Mouse (Mus musculus): Measurements from ENCODE around the gene Col6a3.

Col6a3 gene

DNA sequence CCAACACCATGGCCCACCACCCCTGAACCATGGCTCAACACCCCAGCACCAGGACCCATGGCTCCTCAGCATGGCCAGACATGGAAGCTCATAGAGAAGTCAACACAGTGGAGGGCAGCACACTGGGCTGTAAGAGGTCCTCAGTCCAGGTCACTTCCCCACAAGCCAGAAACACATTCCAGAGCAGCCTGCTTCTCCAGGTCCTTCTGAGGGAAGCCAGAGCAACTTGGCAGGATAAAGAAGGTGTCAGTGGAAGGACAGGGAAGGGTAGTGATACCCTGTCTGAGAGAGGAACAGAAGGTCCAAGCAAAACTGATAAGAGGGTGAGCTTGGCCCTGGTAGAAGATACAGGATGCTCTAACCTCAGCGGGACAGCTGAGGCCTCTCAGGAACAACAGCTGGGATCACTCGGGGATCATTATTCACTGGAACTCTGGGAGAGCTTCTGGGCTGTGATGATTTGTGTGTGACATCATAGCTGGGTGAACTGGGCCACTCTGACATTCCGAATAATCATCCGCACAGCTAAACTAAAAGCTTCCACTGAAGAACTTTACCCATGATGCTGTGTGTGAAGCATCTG, 85.6 kb downstream of the Col6a3 start:
- no peak for TF ChIP-seq GATA4 (IDR thresholded peaks at IDR 0.05; ENCODE audit: insufficient replicate concordance, low read length)

GRCm38 (mm10) chr1:90753869-90754563, 89.8 kb downstream of the Col6a3 start:
- TF ChIP-seq GATA4 (IDR thresholded peaks at IDR 0.05; ENCODE audit: insufficient replicate concordance, low read length), result no peak

GRCm38 (mm10) chr1:90751221-90751620, 92.5 kb downstream of the Col6a3 start:
- no peak for TF ChIP-seq GATA4 (IDR thresholded peaks at IDR 0.05; ENCODE audit: insufficient replicate concordance, low read length)

DNA sequence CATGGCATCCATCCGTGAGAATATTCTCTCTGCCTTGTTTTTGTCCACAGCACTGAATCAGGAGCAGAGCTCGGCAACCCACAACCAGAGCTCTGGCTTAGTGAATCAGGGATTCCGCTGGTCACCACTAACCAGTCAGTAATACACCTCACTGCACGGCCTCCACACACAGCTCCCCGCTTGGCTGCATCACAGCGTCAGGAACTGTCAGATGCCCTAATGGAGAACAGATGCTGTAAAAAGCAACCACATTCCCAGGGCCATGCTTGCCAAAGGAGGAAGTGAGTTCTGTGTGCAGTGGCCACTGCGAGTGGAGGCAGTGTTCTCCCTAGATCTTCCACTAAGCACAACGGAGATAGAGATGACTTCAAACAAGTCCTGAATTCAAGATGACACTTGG, 93.6 kb downstream of the Col6a3 start:
- no peak for TF ChIP-seq GATA4 (IDR thresholded peaks at IDR 0.05; ENCODE audit: insufficient replicate concordance, low read length)

DNA sequence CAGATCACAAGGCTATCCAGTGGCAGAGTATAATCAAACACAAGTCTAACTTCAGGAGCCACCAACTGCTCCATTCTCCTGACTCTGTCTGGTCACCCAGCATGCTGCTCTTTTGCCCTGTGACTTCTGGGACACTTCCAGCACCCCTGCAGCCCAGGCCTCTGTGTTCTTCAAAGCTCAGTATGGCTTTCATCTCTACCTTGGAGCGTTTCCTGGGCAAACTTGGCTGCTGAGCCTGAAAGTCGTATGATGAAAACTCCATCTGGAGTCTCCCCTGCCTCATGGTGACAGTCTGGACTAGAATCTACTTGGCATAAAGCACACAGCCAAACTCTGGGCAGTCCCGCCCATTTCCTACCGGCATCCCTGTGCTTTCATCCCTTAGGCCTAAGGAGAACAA, 95.2 kb downstream of the Col6a3 start:
- TF ChIP-seq GATA4 (IDR thresholded peaks at IDR 0.05; ENCODE audit: insufficient replicate concordance, low read length), result no peak

DNA sequence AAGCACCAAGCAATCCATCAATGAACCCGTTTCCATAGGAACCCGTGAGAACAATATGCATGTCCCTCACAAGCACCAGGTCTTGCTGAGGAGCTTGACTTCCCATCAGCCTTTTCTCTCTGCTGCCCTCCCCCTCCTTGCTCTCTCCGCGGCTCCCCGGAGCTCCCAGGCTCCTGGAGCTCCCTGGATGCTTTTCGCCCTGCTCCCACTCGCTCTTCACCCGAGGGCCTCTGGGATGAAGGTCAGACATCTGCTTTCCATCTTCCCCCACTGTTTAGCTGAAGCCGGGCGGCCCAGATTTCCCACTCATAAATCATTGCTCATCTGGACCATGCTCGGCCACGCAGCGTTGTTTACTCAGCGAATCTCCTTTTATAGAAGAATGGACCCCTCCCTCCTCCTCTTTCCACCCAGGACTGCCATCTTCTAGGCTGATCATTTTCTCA, 99.8 kb downstream of the Col6a3 start:
- TF ChIP-seq GATA4 (IDR thresholded peaks at IDR 0.05; ENCODE audit: insufficient replicate concordance, low read length), result no peak

GRCm38 (mm10) chr1:90743445-90743844, 100.3 kb downstream of the Col6a3 start:
- no peak for TF ChIP-seq GATA4 (IDR thresholded peaks at IDR 0.05; ENCODE audit: insufficient replicate concordance, low read length)

DNA sequence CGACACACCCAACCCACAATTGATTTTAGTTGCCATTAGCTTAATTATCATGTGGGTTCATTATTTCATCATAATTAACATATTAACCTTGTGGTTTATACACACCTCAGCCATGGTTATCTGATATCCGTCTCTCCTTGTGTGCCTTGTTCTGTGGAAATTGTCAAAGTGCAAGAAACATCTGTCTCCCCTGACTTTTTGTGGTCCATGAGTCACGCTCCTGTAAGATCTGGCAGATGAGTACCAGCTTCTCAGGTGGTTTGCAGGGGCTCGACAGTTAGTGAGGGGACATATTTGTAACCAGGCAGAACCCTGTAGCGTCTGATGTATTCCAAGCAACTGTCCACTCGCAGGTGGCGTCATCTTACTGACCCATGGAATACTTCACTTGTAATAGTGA, 101.1 kb downstream of the Col6a3 start:
- TF ChIP-seq GATA4 (IDR thresholded peaks at IDR 0.05; ENCODE audit: insufficient replicate concordance, low read length), result no peak

DNA sequence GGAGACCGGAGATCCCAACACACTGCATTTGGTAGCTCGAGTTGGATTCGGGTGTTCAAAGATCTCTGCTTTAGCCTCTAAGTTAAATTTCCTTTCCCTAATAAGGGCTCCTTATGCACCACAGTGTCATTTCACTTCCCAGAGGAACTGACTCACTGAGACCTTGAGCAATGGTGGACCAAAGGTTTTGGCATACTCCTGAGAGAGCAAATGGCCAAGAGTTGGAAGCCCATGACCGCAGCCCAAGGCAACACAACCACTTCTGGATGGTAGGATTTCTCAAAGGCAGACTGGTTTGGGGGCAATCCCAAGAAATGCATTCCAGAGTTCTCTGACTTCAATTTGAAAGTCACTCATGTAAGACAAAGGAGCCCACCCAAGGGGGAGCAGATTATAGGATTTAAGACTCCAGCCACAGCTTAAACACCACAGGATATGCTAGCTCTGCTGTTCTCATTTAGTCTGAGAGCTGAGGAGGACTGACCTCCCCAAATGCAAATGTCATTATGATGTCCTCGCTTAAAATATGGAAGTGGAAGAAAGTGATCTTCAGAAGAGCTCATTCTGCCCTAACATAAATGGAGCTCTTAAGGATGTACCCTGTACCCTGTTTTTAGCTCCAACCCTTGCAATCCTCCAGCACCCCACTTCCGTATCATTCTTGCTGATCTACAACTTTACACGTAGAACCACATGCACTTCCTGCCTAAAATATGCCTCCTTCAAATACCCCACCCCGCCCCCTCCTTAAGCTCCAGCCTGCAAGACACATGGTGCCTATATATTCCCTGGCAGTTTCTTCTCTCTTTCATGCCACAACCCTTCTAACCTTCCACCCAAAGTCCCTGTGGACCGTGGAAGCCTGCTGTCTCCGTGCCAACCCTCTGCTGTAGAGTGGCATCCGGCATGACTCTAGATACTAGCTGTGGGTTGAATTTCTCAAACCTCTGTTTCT, 103.3 kb downstream of the Col6a3 start:
- no peak for TF ChIP-seq GATA4 (IDR thresholded peaks at IDR 0.05; ENCODE audit: insufficient replicate concordance, low read length)

DNA sequence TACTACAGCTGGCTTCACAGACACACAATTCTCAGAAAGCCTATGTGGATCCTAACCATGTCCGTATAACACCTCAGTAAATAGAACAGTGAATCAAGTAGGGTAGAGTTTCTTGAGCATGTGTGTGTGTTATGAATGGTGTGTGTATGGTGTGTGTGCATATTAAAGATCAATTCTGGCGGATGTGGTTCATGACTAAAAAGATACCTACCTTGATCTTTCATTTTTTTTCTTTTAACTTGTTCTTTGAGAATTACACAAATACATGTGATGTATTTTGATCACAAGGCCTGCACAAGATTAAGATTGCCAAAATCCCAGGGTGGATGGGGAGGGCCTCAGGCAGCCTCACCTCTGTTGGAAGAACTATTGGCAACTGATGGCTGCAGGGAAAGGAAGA, 104.9 kb downstream of the Col6a3 start:
- TF ChIP-seq GATA4 (IDR thresholded peaks at IDR 0.05; ENCODE audit: insufficient replicate concordance, low read length), result no peak

DNA sequence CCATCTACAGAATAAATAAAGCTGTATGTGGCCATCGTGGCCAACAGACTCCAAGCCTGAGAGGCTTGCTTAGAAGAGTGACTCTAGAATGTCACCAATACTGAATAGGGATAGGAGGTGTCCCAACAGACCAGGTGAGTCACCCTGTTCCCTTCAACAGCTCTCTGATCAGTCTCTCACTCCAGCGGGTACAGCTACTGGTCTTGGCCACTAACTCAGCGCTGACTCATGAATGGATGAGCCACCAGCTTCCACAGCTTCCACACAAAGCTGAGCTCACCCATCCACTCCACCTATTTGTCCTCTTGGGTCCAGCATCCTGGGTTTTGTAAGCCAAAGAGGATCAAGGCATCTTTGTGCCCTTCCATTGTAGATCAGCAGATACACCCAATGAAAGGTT, 114.3 kb downstream of the Col6a3 start:
- no peak for TF ChIP-seq GATA4 (IDR thresholded peaks at IDR 0.05; ENCODE audit: insufficient replicate concordance, low read length)

GRCm38 (mm10) chr1:90723754-90724153, 120.0 kb downstream of the Col6a3 start:
- no peak for TF ChIP-seq GATA4 (IDR thresholded peaks at IDR 0.05; ENCODE audit: insufficient replicate concordance, low read length)

GRCm38 (mm10) chr1:90723325-90723724, 120.4 kb downstream of the Col6a3 start:
- TF ChIP-seq GATA4 (IDR thresholded peaks at IDR 0.05; ENCODE audit: insufficient replicate concordance, low read length), result no peak

DNA sequence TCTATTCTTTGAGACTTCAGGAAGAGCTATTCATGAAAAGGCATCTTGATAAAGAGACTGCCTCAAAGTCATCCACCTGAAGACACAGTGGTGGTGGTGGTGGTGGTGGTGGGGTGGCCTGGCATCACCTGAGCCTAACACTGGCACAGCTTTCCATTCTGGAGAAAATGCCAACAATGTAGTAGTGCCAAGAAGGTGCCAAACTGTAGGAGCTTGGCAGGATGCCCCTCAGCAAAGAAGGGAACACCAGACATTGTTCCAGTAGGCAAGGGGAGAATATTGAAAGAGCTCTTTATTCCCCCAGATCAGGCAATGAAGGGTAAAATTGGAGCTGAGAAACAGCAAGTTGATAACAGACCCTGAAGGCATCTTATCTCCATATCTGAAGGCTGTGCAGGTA, 121.8 kb downstream of the Col6a3 start:
- no peak for TF ChIP-seq GATA4 (IDR thresholded peaks at IDR 0.05; ENCODE audit: insufficient replicate concordance, low read length)

- TF ChIP-seq GATA4 (IDR thresholded peaks at IDR 0.05; ENCODE audit: insufficient replicate concordance, low read length), result no peak
These were observed 123.0 kb downstream of the Col6a3 start for GRCm38 (mm10) chr1:90720610-90721241.
